Mouse (Mus musculus): ENCODE data around the gene Apoe.

DNA sequence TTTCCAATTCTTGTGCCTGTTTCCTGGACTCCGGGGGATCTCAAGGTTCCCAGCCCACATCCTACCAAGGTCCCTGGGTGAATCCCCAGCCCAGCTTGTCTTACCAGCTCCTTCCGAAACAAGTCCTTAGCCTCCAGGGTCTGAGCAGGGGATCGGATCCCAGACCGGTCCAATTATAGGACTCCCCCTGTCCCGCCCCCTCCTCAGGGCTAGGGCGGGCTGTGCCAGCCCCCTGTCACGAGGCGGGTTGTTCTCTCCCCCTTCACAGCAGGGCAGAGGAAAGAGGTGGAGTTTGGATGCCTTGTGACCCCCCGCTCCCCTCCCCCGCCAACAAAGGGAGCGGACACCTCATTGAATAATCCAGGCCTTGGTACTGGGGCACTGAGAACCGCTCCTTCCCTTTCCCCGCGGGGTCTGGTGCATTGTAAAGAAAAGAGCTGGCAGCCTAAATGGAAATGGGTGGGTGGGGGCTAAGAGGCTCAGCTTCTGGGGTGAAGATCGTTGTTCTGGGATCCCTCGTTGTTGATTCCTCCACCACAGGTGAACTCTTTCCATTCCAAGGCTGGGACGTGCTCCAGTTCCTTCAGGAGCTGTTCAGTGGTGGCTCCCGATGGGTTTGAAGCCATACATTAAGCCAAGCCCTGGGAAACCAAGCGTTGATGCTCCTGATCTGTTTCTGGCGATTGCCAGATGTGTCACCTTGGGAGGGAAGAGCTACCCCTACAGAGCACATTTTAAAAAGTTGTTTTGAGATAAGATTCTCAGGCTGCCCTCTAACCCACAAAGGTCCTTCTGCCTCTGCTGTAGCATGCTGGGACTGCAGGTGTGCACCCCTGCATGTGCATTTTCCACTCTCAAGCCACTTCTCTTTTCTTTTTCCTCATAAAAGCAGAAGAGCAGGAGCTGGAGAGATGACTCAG lies at the start of gene Apoe:
- TF ChIP-seq MAFK (IDR thresholded peaks at IDR 0.05; ENCODE audit: insufficient read depth, low read depth, low read length), result no peak
- no peak for TF ChIP-seq HCFC1 (IDR thresholded peaks at IDR 0.05; ENCODE audit: borderline replicate concordance, insufficient read depth, low read length)
- TF ChIP-seq CHD2 (IDR thresholded peaks at IDR 0.05; ENCODE audit: low read depth, low read length), result no peak
